Mouse (Mus musculus) liver, adult 2 months (tissue): ENCODE data around the gene Cd164l2. TPM values are rescaled to one million over a fixed set of nuclear protein-coding genes. Genes with fewer than 3 reads are reported as not detected.

Source experiments
- DNase-seq: peaks from one replicate; pipeline ENCODE4 v3.0.0-alpha.2; 2011; ENCODE audit warnings: low read depth, low spot score; ENCODE audit errors: extremely low read depth
- H3K27ac ChIP-seq: fragments of 200-500 bp; replicated peaks from 2 replicates; pipeline ENCODE4 v1.5.1; 2012; ENCODE audit warnings: low read depth, mild to moderate bottlenecking, control low read depth, inconsistent platforms, low read length; ENCODE audit not compliant: insufficient read depth
- H3K27me3 ChIP-seq: fragments of 200-500 bp; 2 replicates; pipeline ENCODE4 v1.6.1; 2012; ENCODE audit warnings: mild to moderate bottlenecking, moderate library complexity, low read length, inconsistent platforms; ENCODE audit not compliant: control insufficient read depth, insufficient read depth
- H3K36me3 ChIP-seq: fragments of 200-500 bp; 2 replicates; pipeline ENCODE4 v1.6.1; 2012; ENCODE audit warnings: low read length, inconsistent platforms; ENCODE audit not compliant: control insufficient read depth, insufficient read depth
- H3K4me1 ChIP-seq: fragments of 200-500 bp; 2 replicates; pipeline ENCODE4 v1.6.1; 2011; ENCODE audit warnings: low read length; ENCODE audit not compliant: control insufficient read depth, insufficient read depth
- H3K4me3 ChIP-seq: fragments of 200-500 bp; 2 replicates; pipeline ENCODE4 v1.5.1; 2011; ENCODE audit warnings: low read depth, mild to moderate bottlenecking, control low read depth, low read length, moderate library complexity; ENCODE audit not compliant: insufficient read depth
- H3K79me2 ChIP-seq: fragments of 200-500 bp; 2 replicates; pipeline ENCODE4 v1.6.1; 2012; ENCODE audit warnings: inconsistent platforms, mild to moderate bottlenecking, low read length, moderate library complexity; ENCODE audit not compliant: control insufficient read depth, insufficient read depth
- H3K9ac ChIP-seq: fragments of 200-500 bp; 2 replicates; pipeline ENCODE4 v1.6.1; 2012; ENCODE audit warnings: low read depth, mild to moderate bottlenecking, control low read depth, inconsistent platforms, low read length
- CTCF ChIP-seq: fragments of 200-500 bp; IDR thresholded peaks from 2 replicates; pipeline ENCODE4 v1.5.1; 2011; ENCODE audit warnings: low read depth, low read length, control low read depth
- POLR2A ChIP-seq: fragments of 200-500 bp; IDR thresholded peaks from 2 replicates; pipeline ENCODE4 v1.6.1; 2011; ENCODE audit warnings: low read length, control low read depth; ENCODE audit not compliant: insufficient read depth; ENCODE audit errors: extremely low read depth
- WGBS: fragments of 180-500 bp; shearing (Covaris S2); methylation state at CpG from one replicate; pipeline ENCODE4 v1.1.7; 2018; 5-methylcytosine and 5-hydroxymethylcytosine counted together
- polyA plus RNA-seq: library from polyadenylated mRNA; depleted of rRNA; stranded (reverse); fragments of >200 nt; gene quantifications from 2 replicates; pipeline ENCODE4 v1.2.3, GENCODE M21; 2012
- total RNA-seq: library from RNA; depleted of rRNA; stranded (reverse); fragments of >200 nt; gene quantifications from 2 replicates; pipeline ENCODE4 v1.2.3, GENCODE M21; 2014

Gene Cd164l2
- total and polyA plus RNA-seq, 2 experiments: not detected

GRCm38 (mm10) chr4:133240934-133241908 is 29.3 kb downstream of the Cd164l2 start:
- Histone ChIP-seq H3K36me3 (no peaks in the 10 kb centered on the region), H3K4me3 (peak overlapping the region; percentile 74), H3K27me3 (no peaks in the 10 kb centered on the region), H3K9ac (peak overlapping the region; percentile 84), H3K27ac (peak overlapping the region; percentile 63), H3K79me2 (no peaks in the 10 kb centered on the region), H3K4me1 (peaks cover 2% of the 10 kb centered on the region; the same call in 1 of the 2 replicates)
- peak; percentile 61 for DNase-seq
- TF ChIP-seq POLR2A (peak; percentile 64), CTCF (peak; percentile 12; the same call in 1 of the 2 replicates)
- under 1% methylated on average over 78 of the region's 78 CpGs for WGBS

- no peak for TF ChIP-seq POLR2A
- no peak for TF ChIP-seq CTCF
- 32% methylated on average over 11 of the region's 11 CpGs for WGBS
- no peak overlapping the region for H3K9ac ChIP-seq
Observed at GRCm38 (mm10) chr4:133241910-133242309, 30.0 kb downstream of the Cd164l2 start.

GRCm38 (mm10) chr4:133242710-133243109 is 30.8 kb downstream of the Cd164l2 start:
- Histone ChIP-seq H3K27ac (no peak overlapping the region), H3K4me3 (no peak overlapping the region), H3K9ac (no peak overlapping the region), H3K79me2 (no peaks in the 10 kb centered on the region), H3K36me3 (no peaks in the 10 kb centered on the region), H3K27me3 (no peaks in the 10 kb centered on the region), H3K4me1 (peaks cover 2% of the 10 kb centered on the region; the same call in 1 of the 2 replicates)
- no peak for DNase-seq
- 74% methylated on average over 9 of the region's 9 CpGs for WGBS
- TF ChIP-seq POLR2A (no peak), CTCF (no peak)

More at GRCm38 (mm10) chr4:133241910-133242309, 30.0 kb downstream of the Cd164l2 start:
- DNase-seq: no peak
- Histone ChIP-seq H3K79me2 (no peaks in the 10 kb centered on the region), H3K4me1 (peaks cover 2% of the 10 kb centered on the region; the same call in 1 of the 2 replicates), H3K36me3 (no peaks in the 10 kb centered on the region), H3K4me3 (peak overlapping the region; percentile 74; the same call in 1 of the 2 replicates), H3K27me3 (no peaks in the 10 kb centered on the region), H3K27ac (peak overlapping the region; percentile 20; the same call in 1 of the 2 replicates)

DNA sequence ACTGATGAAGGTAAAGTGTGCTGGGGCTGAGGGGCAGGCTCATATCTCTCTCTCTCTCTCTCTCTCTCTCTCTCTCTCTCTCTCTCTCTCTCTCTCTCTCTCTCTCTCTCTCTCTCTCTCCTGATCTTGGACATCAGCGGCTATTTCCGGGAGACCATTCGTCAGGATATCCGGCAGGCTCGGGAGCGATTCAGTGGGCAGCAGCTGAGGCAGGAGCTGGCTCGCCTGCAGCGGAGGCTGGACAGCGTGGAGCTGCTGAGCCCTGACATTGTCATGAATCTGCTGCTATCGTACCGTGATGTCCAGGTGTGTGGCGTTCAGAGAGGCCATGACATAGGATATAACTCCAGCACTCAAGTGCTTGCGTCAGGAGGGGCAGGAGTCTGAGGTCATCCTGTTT is 31.6 kb downstream of the Cd164l2 start:
- Histone ChIP-seq H3K4me1 (peaks cover 2% of the 10 kb centered on the region; the same call in 1 of the 2 replicates), H3K27ac (no peak overlapping the region), H3K9ac (no peak overlapping the region), H3K79me2 (no peaks in the 10 kb centered on the region), H3K27me3 (no peaks in the 10 kb centered on the region), H3K36me3 (no peaks in the 10 kb centered on the region), H3K4me3 (no peak overlapping the region)
- 81% methylated on average over 13 of the region's 13 CpGs for WGBS
- DNase-seq: no peak
- TF ChIP-seq POLR2A (no peak), CTCF (no peak)

DNA sequence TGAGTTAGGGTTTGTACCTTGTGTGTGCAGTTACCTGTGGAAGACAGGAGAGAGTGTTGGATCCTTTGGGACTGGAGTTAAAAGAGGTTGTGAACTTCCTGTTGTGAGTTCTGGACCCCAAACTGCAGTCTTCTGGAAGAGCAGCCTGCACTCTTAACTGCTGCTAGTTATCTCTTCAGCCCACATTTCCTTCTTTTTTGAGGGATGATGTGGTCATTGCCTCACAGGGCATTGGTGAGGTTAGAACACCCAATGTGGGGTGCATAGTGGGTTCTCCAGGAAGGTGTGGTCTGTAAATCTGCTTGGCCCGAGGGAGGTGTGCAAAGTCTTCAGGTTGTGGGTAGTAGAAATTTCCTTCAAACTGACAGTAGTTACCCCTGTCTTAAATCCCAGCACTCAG is 32.4 kb downstream of the Cd164l2 start:
- TF ChIP-seq CTCF (no peak), POLR2A (no peak)
- H3K9ac ChIP-seq: no peak overlapping the region
- H3K27ac ChIP-seq: no peak overlapping the region
- no peaks in the 10 kb centered on the region for H3K36me3 ChIP-seq
- H3K79me2 ChIP-seq: no peaks in the 10 kb centered on the region
- H3K4me3 ChIP-seq: no peak overlapping the region
- whole genome bisulfite sequencing: 83% methylated on average over 1 of the region's 1 CpGs
- H3K27me3 ChIP-seq: no peaks in the 10 kb centered on the region
- peaks cover 2% of the 10 kb centered on the region; the same call in 1 of the 2 replicates for H3K4me1 ChIP-seq
- no peak for DNase-seq
